Mouse (Mus musculus): ENCODE results near the gene Capsl. TPM values are rescaled to one million over a fixed set of nuclear protein-coding genes. Genes with fewer than 3 reads are reported as not detected.
A peak's percentile ranks its signal among the peaks of the same experiment; 100 is the strongest.

The Capsl gene
- polyA plus RNA-seq, 1 experiment from 2014 or later = 0.65 TPM

- no peak for TF ChIP-seq CTCF (IDR thresholded peaks at IDR 0.05; ENCODE audit: low read depth)
- TF ChIP-seq EP300 (IDR thresholded peaks at IDR 0.05; ENCODE audit: low read depth) = no peak
- H3K27ac ChIP-seq (ENCODE audit: low read depth) = peak overlapping the region; percentile 77
- ATAC-seq = 0 out of 2 replicates have a peak, but pooled peaks have one; percentile 31
- no peaks in the 10 kb centered on the region for H3K9me3 ChIP-seq (ENCODE audit: low read length)
- H3K36me3 ChIP-seq (replicated peaks; ENCODE audit: insufficient read depth, low read length) = no peaks in the 10 kb centered on the region
- no peak for DNase-seq
- H3K4me2 ChIP-seq (ENCODE audit: low read depth, low read length) = 0 out of 2 replicates have a peak overlapping the region, but pooled peaks have one; percentile 13
- H3K4me3 ChIP-seq (ENCODE audit: low read depth, low read length) = no peak overlapping the region
- WGBS (ENCODE audit: insufficient replicate concordance) = 36% methylated on average over 3 of the region's 3 CpGs
- H3K4me1 ChIP-seq (ENCODE audit: insufficient read depth) = peaks cover 7% of the 10 kb centered on the region; the same call in 1 of the 2 replicates
- H3K27me3 ChIP-seq (ENCODE audit: insufficient read depth, low read length) = no peaks in the 10 kb centered on the region
- H3K9ac ChIP-seq (replicated peaks) = 0 out of 2 replicates have a peak overlapping the region, but pooled peaks have one; percentile 6
Observed at GRCm38 (mm10) chr15:9472167-9472566, 36.3 kb downstream of the Capsl start.

- H3K9me3 ChIP-seq (ENCODE audit: low read length) = no peaks in the 10 kb centered on the region
- no peak overlapping the region for H3K4me3 ChIP-seq (ENCODE audit: low read depth, low read length)
- no peak overlapping the region for H3K9ac ChIP-seq (replicated peaks)
- ATAC-seq (peak; percentile 96), DNase-seq (peak; percentile 41)
- H3K27me3 ChIP-seq (ENCODE audit: insufficient read depth, low read length) = no peaks in the 10 kb centered on the region
- 41% methylated on average over 3 of the region's 3 CpGs for WGBS (ENCODE audit: insufficient replicate concordance)
- TF ChIP-seq EP300 (IDR thresholded peaks at IDR 0.05; ENCODE audit: low read depth) = peak; percentile 98
- TF ChIP-seq CTCF (IDR thresholded peaks at IDR 0.05; ENCODE audit: low read depth) = no peak
- H3K4me1 ChIP-seq (ENCODE audit: insufficient read depth) = peaks cover 7% of the 10 kb centered on the region; the same call in 1 of the 2 replicates
- H3K4me2 ChIP-seq (ENCODE audit: low read depth, low read length) = peak overlapping the region; percentile 28
- no peaks in the 10 kb centered on the region for H3K36me3 ChIP-seq (replicated peaks; ENCODE audit: insufficient read depth, low read length)
- peak overlapping the region; percentile 77 for H3K27ac ChIP-seq (ENCODE audit: low read depth)
Observed at GRCm38 (mm10) chr15:9472618-9473017, 36.8 kb downstream of the Capsl start.

- H3K9me3 ChIP-seq (ENCODE audit: low read length) = no peaks in the 10 kb centered on the region
- H3K27me3 ChIP-seq (ENCODE audit: insufficient read depth, low read length) = no peaks in the 10 kb centered on the region
- no peak overlapping the region for H3K4me3 ChIP-seq (ENCODE audit: low read depth, low read length)
- H3K9ac ChIP-seq (replicated peaks) = no peak overlapping the region
- no peak overlapping the region; the same call in 1 of the 2 replicates for H3K27ac ChIP-seq (ENCODE audit: low read depth)
- peaks cover 7% of the 10 kb centered on the region; the same call in 1 of the 2 replicates for H3K4me1 ChIP-seq (ENCODE audit: insufficient read depth)
- no peak for TF ChIP-seq EP300 (IDR thresholded peaks at IDR 0.05; ENCODE audit: low read depth)
- H3K4me2 ChIP-seq (ENCODE audit: low read depth, low read length) = no peak overlapping the region
- DNase-seq (no peak), ATAC-seq (peak; percentile 52; the same call in 1 of the 2 replicates)
- H3K36me3 ChIP-seq (replicated peaks; ENCODE audit: insufficient read depth, low read length) = no peaks in the 10 kb centered on the region
- WGBS (ENCODE audit: insufficient replicate concordance) = 57% methylated on average over 1 of the region's 1 CpGs
Observed at GRCm38 (mm10) chr15:9473188-9473587, 37.4 kb downstream of the Capsl start.

- no peak overlapping the region for H3K9ac ChIP-seq (replicated peaks)
- H3K4me1 ChIP-seq (ENCODE audit: insufficient read depth) = peaks cover 9% of the 10 kb centered on the region
- H3K4me2 ChIP-seq (ENCODE audit: low read depth, low read length) = peak overlapping the region; percentile 20; the same call in 1 of the 2 replicates
- H3K36me3 ChIP-seq (replicated peaks; ENCODE audit: insufficient read depth, low read length) = no peaks in the 10 kb centered on the region
- ATAC-seq (peak; percentile 75), DNase-seq (no peak)
- no peaks in the 10 kb centered on the region for H3K9me3 ChIP-seq (ENCODE audit: low read length)
- H3K27ac ChIP-seq (ENCODE audit: low read depth) = no peak overlapping the region
- H3K4me3 ChIP-seq (ENCODE audit: low read depth, low read length) = no peak overlapping the region
- H3K27me3 ChIP-seq (ENCODE audit: insufficient read depth, low read length) = no peaks in the 10 kb centered on the region
- WGBS (ENCODE audit: insufficient replicate concordance) = 61% methylated on average over 2 of the region's 2 CpGs
- no peak for TF ChIP-seq CTCF (IDR thresholded peaks at IDR 0.05; ENCODE audit: low read depth)
- TF ChIP-seq EP300 (IDR thresholded peaks at IDR 0.05; ENCODE audit: low read depth) = peak; percentile 90
Observed at GRCm38 (mm10) chr15:9489417-9490118, 53.7 kb downstream of the Capsl start.

GRCm38 (mm10) chr15:9492077-9492476 is 56.2 kb downstream of the Capsl start:
- no peak overlapping the region for H3K4me3 ChIP-seq (ENCODE audit: low read depth, low read length)
- H3K4me2 ChIP-seq (ENCODE audit: low read depth, low read length) = no peak overlapping the region
- ATAC-seq (no peak), DNase-seq (peak; percentile 24)
- H3K27me3 ChIP-seq (ENCODE audit: insufficient read depth, low read length) = no peaks in the 10 kb centered on the region
- no peak overlapping the region for H3K27ac ChIP-seq (ENCODE audit: low read depth)
- TF ChIP-seq EP300 (IDR thresholded peaks at IDR 0.05; ENCODE audit: low read depth) (peak; percentile 63; the same call in 1 of the 2 replicates), CTCF (IDR thresholded peaks at IDR 0.05; ENCODE audit: low read depth) (no peak)
- no peaks in the 10 kb centered on the region for H3K36me3 ChIP-seq (replicated peaks; ENCODE audit: insufficient read depth, low read length)
- 25% methylated on average over 3 of the region's 3 CpGs for WGBS (ENCODE audit: insufficient replicate concordance)
- H3K9ac ChIP-seq (replicated peaks) = no peak overlapping the region
- no peaks in the 10 kb centered on the region for H3K9me3 ChIP-seq (ENCODE audit: low read length)
- H3K4me1 ChIP-seq (ENCODE audit: insufficient read depth) = peaks cover 9% of the 10 kb centered on the region

Other genes with a start within 250 kb of the Capsl start
- 0.92 and 0.94 TPM in 2 replicates for gene Ugt3a1, start 159.1 kb upstream of the Capsl start, polyA plus RNA-seq (2015; fragmentation: Nextera tagmentation; extraction: Ambion mirVana)
- gene Ugt3a2, start 100.5 kb upstream of the Capsl start, polyA plus RNA-seq (2015; fragmentation: Nextera tagmentation; extraction: Ambion mirVana) = 8.3 and 9.8 TPM in 2 replicates
- 3.7 and 5.4 TPM in 2 replicates for gene Il7r, start 94.1 kb downstream of the Capsl start, polyA plus RNA-seq (2015; fragmentation: Nextera tagmentation; extraction: Ambion mirVana)